Mouse (Mus musculus) 3134 (cell line): ENCODE data around the gene Acot7.

ENCODE experiments used
- DNase-seq: peaks from one replicate; pipeline ENCODE4 v3.0.0-alpha.2; 2011; ENCODE audit warnings: low spot score; ENCODE audit not compliant: insufficient read length; ENCODE audit errors: extremely low read depth

The Acot7 gene

DNA sequence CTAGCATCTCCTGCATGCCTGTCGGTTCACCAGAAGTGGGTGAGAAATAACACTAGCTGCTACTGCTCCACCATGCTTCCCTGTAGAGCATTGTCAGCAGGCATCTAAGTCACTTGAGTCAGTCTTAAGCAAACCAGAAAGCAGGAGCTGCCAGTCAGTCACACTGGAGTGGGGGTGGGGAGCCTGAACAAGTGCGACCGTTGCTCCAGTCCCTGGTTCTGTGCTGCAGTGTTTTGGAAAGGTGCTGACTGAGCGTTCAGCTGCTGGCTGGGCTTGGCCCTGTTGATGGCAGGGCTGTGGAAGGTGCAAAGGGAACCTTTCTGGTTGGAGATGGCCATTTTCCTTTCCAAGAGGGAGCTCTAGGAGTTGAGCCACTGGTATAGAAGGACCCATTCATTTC is 62.0 kb downstream of the Acot7 start:
- no peak for DNase-seq

DNA sequence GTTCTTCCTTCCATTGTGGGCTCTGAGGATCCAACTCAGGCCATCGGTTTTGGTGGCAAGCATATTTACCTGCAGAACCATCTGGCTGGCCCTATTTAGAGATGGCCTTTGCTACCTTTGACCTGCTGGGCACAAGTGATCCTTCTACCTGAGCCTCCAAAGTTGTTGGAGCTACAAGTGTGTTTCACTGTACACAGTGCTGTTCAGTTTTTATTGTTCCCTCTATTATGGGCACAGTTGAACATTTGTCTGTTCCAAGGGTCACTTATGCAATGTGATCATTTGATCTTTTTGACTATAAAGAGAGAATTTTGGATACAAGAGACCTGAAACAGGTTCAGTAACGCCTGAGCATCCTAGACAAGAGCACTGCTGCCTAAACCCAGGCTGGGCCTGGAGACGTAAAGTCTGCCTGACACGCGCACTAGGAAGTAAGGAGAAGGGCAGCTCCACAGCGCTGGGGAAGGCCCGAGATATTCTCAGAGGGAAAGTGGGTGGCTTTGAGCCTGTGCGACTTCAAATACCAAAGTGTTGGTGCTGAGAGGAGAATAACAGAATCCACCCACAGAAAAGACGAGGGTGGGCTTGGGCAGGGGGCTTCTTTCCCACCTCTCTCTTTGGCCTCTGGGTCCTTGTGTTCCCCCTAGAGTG is 65.4 kb downstream of the Acot7 start:
- no peak for DNase-seq

DNA sequence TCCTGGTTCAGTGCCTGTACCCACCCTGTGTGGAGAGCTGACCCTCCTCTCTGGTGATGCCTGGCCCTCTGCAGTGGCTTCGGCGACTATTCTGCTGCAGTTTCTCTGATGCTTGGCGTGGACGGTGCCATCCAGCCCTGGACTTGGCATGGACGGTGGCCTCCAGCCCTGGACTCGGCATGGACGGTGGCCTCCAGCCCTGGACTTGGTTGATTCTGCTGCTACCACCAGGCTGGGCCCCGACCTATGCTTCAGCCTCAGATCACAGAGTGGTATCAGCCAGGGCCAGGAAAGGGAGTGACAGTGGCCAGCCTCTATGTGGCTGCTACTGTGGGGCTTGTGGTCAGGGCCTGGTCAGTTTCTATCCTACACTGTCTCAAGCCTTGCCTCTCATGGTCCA is 66.0 kb downstream of the Acot7 start:
- DNase-seq: no peak

DNA sequence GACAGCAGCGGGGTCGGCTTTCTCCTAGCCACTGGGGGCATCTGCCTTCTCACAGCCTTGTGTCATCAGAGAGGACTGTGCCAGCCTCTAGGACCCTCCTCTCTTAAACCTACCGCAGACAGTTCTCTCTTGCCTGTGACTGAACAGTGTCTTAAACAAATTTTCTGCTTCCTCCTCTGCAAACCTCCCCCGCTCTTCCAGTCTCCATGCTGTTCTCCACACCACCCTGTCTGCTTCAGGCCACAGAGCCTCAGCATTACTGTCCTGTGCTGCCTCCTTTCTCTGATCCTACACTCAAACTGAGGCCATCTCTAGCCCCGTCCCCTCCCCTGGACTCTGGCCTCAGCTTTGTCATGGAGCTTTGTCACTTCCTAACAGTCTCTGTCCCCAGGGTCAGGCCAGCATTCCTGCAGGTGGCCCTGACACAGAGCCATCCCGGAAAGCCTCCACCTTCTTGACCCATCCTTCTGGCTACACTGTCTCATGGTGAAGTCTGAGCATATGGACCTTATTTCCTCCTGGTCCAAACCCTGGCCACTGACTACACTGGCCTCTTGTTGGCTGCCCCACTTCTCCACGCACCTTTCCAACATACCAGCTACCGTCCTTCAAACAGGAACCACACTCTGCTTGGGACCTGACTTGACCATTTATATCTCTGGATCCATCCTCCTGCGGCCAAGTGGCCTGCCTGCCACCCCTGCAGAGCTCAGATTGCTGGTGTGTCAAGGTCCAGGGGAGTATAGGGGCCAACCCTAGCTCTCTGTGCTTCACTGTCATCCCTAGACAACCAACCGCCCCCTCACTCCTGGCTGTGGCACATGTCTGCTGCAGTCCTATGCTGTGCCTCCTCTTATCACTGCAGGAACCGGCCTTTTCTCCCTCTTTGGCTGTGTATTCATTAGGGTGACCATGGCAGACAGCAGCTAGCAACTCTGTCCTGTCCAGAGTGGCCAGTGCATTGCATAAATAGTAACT is 66.9 kb downstream of the Acot7 start:
- DNase-seq: no peak

DNA sequence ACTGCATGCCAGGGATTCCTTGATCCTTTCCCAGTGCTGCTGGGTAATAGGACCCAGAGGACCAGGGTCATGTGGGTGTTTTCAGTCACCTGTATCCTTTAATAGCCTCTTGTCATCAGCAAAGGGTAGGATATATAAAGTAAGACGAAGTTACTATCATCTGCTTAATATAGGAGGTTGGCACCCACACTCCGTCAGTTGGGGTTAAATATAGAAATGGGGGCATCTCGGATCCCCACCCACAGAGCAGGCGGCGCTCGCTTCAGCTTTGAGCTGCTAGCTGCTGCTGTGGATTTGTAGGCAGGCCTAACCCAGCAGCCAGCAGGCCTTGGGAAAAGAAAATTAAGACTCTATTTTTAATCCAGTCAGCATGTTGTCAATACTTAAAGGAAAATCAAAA is 68.1 kb downstream of the Acot7 start:
- no peak for DNase-seq

DNA sequence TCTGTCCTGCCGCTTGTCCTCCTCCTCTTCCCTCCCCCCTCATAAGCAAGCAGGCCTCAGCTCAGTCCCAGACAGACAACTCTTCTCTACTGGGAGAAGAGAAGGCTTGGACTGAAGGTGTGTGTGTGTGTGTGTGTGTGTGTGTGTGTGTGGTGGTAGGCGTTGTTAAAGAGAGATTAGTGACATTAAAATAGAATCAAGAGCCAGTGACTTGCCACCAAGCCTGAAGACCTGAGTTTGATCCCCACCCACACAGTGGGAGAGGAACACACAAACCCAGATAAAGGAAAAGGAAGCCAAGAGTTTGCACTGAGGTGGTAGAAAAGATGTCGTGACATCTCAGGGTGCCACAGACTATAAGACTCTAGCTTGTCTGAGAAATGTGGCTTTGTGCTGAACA is 69.3 kb downstream of the Acot7 start:
- no peak for DNase-seq

DNA sequence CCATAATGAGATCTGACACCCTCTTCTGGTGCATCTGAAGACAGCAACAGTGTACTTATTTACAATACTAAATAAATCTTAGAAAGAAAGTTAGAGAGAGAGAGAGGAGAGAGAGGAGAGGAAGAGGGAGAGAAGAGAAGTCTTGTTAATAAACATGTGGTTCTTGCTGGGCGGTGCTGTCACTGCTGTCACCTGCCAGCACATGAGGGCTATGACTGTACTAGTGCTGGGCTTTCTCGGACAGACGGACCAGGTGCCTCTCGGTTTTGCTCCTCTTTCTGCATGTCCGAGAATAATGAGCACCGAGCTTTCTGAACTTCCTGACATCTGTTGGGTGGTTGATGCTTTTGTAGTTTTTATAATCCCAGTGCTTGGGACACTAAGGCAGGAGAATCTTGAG is 72.7 kb downstream of the Acot7 start:
- no peak for DNase-seq

DNA sequence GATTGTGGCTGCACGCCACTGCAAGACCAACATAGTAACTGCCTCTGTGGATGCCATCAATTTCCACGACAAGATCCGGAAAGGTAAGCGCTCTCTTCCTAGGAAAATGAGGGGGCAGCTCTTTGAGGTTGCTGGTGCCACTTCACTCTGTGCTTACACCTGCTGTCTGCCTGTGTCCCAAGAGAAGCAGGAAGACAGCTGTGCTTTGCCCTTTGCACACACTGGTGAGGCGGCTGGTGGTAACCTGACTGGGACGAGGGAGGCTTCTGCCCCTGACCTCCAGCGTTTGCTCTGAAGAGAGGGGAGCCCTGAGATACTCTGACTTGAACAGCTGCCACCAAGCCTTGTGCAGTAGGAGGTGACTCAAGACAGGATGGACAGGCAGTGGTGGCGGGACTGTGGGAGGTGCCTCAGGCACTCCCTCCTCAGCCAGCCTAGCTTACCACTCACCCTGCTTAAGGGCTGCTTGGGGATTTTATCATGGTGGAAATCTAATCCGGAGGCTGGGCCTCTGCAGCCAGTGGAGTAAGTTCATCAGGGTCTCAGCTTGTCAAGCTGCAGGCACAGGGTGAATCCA is 75.3 kb downstream of the Acot7 start:
- DNase-seq: no peak

DNA sequence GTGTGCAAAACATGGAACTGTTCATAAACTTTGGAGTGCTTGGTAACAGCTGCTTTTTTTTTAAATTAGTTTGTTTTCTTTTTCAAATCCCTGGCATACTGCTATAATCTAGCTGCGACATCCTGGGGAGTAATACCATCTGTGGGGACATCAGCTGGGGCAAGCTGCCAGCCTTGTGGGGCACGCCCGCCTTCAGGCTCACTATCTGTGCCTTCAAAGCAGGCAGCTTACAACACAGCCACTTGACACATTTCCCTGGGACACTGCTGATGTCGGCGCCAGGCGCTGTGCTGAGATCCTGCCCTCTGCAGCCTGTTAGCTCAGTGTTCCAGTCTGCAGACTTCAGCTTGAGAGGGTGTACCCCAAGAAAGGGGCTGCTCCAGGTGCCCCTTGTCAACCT is 79.1 kb downstream of the Acot7 start:
- peak; percentile 66 for DNase-seq

DNA sequence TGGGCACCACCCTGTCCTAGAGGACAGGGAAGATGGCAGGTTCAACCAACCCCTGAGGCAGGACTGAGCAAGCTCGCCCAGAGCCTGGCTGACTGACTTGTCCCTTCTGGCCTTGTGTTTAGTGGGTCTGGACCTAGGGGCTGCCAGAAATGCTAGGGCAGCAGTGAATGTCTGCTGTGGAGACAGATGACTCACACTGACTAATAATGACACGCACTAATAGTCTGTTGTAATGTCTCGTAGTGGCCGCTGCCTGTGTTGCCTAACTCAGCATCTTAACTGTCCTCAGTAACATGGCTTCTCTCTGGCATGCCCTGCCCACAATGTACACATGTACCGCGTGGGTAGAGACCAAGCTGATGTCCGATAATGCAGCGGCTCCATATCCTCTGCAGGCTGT is 82.5 kb downstream of the Acot7 start:
- peak; percentile 65 for DNase-seq

DNA sequence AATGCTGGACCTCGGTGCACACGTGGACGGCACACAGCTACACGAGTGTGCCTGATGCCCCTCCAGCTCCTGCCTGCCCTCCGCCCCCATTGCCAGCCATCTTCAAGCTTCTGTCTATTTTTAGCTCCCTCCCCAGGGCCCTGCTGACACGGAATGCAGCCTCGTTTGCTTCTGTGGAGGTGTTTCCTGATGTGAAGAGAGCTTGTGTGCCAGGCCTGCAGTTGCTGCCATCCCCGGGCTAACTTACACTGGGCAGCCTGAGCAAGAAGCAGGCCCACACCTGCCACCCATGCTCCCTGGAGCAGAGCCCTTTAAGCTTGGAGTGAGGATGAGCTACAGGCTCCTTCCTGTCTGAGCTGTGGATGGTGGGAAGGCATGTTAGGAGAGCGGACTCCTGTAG is 84.3 kb downstream of the Acot7 start:
- no peak for DNase-seq

DNA sequence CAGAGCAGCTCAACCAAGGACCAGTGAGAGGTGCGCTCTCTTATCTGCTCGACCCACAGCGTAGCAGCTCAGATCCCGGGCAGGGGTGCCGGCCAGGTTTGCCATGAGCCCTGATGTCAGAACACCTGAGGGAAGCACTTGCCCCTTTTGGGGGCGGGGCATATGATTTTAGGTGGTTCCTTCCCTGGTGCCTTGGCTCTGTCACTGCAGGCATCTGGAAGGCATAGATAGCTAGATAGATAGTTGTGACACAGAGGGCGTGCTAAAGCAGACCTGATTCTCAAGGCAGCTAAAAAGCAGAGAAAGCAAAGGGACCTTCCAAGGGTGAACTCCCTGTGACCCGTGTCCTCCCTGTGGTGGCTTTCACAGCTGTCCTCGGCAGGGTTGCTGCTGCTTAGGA is 85.2 kb downstream of the Acot7 start:
- no peak for DNase-seq

DNA sequence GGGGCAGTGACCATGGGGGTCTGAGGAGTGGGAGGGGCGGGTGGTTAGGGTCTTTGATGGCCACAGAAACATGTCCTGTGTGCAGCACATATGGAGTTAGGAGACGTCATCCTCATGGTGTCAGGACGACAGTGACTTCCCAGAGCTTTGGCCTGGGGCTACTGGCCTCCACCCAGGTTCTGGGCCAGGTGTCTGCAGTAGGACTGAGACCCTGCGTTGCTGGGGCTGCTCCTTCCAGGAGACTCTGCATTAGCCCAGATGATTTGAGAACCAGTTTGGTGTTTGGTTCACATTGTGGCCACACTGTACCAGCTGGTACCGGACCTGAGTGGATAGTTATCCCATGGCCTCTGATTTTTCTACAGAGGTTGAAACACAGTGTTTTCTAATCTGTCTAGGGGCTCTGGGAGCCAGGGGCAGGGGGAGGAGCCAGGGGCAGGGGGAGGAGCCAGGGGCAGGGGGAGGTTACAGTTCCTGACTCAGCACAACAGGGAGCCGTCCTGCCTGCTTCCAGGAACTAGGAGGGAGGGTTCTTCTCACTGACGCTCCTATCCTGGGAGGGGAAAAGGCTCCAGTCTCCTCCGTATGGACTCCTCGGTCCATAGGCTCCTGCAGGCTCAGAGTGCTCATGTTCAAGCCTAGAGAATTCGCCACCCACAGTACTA is 85.7 kb downstream of the Acot7 start:
- DNase-seq: no peak

DNA sequence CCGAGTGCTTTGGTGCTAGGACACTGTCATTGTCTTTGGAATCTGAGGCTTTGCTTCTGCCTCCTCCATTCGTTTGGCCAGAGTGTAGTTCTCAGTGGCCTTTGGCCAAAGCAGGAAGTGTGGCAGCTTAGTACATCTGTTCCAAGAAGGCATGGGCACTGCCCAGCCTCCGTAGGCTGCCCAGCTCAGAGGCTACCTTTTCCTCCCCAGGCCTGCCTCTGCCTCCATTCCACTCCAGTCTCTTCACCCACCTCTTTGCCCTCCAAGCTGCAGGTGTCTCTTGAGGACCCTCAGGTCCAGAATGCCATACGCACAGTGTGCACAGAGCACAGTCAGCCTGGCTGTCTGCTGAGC is 86.2 kb downstream of the Acot7 start:
- no peak for DNase-seq

DNA sequence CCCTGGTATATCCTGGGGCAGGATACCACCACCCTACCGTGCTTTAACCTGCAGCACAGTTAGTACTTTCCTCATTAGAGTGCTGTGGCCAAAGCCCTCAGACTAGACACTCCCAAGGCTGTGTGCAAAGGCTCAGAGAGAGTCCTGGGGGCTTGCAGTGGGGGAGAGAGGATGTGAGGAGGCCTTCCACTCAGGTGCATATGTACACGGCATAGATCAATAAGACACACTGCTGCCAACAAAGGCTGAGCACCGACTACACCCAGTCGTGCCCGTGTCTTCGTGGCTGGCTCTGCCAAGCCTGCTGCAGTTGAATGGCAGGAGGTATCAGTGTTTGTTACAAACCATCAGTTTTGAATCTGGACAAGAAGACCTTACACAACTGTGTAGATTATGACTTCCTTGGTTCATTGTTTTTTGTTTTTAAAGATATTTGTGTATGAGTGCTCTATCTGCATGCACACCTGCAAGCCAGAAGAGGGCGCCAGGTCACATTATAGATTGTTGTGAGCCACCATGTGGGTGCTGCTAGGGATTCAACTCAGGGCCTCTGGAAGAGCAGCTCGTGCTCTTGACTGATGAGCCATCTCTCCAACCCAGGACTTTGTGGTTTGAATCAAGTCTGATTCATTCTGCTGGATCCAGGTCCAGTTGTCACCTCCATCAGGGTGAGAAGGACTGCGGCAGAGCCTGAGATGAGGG is 87.1 kb downstream of the Acot7 start:
- DNase-seq: no peak

DNA sequence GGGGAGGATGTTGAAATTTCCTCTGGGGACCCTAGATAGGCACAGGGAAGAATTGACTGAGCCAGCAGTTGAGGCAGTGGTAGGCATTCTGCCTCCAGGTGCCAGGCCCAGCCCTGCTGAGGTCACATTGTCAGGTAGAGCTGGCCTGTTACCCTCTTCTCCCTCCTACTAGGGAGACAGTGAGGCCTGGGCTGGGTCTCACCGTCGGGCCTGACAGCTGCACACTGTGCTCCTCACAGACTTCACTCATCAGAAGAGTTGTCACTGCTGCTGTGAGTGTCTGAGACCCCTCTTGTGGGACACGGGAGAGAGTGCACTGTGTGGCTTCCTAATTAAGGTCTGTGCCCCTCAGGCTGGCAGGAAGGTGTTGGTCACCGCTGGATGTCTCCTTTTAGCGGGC is 87.9 kb downstream of the Acot7 start:
- no peak for DNase-seq

DNA sequence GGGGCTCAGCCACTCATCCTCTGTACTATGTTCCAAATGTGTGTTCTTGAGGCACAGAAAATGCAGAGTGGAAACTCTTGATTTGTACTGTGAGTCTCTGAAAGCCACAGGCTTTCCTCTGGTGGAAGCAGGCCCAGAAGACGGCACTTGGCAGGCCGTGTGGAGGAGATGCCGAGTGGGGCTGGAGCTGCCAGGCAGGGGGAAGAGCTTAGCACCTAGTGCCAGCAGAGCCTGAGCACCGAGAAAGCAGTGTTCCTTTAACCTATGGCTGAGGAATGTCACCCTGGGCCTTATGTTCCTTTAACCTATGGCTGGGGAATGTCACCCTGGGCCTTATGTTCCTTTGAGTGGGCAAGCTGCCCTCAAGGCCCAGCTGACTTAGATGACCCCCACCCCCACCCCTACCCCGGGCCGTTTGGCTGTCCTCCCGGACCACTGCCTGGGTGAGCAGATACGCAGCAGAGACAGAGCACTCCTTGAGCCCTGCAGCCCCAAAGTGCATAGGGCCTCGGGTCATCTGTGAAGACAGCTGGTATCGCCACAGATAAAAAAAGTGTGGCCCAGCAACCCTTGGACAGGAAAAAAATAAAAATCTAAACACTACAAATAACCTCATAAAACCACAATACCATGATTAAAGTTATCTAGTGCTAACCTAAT is 88.4 kb downstream of the Acot7 start:
- DNase-seq: no peak

DNA sequence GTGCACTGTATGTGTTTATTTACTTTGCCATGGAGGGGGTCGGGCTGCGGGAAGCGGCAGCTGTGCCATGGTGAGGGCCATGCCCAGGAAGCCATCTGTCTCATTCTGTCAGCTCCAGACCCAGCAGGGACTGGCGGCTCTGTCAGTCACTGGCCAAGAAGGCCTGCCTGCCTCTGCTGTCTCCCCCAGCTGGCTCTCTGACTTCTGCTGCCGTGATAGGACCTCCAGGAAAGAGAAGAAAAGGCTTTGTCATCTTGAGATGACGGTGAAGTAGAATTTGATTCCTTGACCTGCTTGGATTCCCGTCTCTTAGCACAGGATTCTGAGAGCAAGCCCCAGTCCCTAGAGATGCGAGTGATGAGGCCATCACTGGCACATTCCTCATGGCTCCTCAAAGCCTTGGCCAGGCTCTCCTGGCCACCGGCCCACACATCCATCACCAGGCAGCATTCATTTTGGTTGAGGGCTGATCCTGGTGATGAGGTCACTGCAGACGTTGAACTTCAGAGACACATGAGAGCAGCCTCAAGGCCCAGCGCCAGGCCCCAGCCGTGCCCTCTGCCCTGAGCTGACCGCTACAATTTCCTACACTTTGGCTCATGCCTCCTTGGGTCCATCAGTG is 89.9 kb downstream of the Acot7 start:
- peak; percentile 52 for DNase-seq

DNA sequence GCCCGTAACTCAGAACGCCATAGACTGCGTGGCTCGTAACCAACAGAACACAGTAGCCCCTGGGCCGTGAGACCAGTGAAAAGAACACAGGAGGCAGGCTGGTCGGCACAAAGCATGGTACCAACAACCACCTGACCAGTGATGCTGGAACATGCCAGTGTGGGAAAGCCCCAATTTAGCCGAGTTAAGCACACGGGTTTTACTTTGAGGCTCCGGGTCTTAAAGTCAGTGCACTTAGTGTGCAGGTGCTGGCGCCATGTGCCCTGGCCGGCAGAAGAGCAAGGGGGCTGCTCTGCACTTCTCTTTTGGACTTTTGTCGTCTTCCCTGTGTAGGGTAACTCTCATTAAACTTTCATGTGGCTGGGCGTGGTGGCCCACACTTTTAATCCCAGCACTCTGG is 92.0 kb downstream of the Acot7 start:
- no peak for DNase-seq

DNA sequence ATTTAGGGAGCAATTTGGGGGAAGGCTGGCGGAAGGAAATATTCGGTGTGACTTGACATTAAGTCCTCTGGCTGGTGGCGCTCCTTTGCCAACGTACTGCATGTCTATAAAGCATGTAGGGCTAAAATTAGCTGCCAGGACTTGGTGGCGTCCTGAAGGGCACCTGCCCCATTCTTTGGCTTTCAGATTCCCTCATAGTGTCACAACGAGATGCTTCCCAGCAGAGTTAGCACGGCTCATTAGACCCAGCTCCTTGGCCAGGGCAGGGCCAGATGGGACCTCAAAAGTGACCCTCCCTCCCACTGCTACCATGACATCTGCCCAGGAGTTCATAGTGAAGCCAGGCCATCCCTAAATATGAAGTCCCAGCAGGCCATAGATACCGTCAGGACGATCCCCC is 92.7 kb downstream of the Acot7 start:
- DNase-seq: no peak
